Mouse (Mus musculus): ENCODE measurements around the gene Mdga2.

Gene Mdga2

GRCm38 (mm10) chr12:67059136-67060014, 163.0 kb downstream of the Mdga2 start:
- DNase-seq (ENCODE audit: low spot score in 2 of 2): peak in 1 of 2 experiments; percentile 7

GRCm38 (mm10) chr12:67056621-67057020, 165.7 kb downstream of the Mdga2 start:
- no peak for DNase-seq (ENCODE audit: low spot score in 2 of 2)

DNA sequence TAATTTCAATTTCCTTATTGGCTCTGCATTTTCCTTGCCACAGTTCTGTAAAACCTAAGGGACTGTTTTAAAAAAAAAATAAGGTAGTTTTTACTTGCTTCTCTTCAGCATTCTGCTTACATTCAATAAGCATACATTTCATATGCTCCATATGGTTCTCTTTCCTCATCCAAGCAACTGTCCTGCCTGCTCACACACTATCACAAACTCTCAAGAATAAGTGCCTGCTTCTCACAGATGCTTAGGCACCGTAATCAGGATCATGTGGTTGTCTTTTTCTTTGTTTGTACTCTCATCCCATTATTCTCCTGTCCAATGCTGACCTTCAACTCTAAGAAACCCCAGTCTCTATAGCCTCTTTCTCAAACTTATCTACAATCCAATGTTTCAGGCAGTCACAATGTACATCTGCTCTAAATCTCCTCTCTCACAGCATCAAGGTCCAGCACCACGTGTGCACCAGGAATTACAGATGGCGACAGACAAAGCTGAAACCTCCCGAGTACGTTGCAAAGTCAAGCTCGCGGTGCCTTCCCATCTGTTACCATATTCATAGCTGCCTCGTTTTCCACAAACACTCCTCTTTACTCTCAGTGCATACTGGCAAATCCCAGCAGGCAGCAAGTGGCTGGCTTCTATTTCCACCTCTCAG, 177.1 kb downstream of the Mdga2 start:
- DNase-seq (ENCODE audit: low spot score in 2 of 2): no peak

DNA sequence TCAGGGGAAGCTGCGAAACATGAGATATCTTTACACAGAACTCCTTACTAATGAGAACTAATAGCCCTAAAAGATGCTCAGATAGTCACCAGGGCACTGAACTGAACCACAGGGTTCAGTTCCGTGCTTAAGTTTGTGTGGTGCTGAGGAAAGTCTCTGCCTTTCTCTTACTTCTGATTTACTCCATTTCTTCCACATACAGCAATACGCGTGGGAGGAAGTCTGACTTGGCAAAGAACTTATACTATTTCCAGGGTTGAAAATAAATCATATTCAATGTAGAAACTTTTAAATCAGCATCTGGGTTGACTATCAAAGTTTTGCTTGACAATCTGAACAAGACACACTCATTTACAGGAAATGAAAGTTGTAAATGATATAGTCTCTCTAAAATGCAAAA, 180.5 kb downstream of the Mdga2 start:
- no peak for DNase-seq (ENCODE audit: low spot score in 2 of 2)

- DNase-seq (ENCODE audit: low spot score in 2 of 2): no peak
These were observed 186.7 kb downstream of the Mdga2 start for GRCm38 (mm10) chr12:67035509-67036261.

DNA sequence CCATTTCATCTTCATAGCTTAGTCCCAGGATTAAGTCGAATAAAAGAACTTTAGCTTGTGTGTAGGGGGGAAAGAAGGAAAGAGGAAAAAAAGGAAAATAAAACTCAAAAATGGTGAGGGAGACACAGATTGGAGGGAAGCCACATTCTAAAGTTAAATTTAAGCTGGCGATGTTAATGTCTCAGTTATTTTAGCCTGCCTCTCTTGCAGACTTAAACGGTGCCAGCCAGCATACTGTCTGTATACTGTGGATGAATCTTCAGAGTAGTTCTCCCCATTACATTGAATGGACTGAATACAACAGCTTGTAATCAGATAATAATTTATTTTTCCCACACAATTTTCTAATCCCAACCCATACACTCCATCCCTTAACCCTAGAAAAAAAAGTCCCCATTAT, 205.2 kb downstream of the Mdga2 start:
- DNase-seq (ENCODE audit: low spot score in 2 of 2): no peak

DNA sequence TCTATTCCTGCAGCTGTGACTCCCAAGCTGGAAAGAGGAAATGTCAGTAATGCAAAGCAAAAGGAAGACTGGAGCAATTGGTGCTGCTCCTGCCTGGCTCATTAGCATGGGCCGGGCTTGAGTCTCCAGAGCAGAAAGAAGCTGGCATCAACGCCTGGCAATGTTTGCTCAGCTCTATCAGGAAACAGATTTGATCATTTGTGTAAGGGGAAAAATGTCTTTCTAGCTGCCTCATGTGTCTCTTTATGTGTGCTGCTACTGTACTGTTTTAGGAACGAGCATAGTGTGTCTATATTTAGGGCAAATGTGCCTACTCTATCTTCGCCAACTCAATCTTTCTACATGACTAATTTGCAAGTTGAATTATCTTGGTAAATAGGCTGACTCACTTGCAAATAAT, 211.0 kb downstream of the Mdga2 start:
- DNase-seq (ENCODE audit: low spot score in 2 of 2): no peak

GRCm38 (mm10) chr12:67010318-67010717, 212.0 kb downstream of the Mdga2 start:
- no peak for DNase-seq (ENCODE audit: low spot score in 2 of 2)

DNA sequence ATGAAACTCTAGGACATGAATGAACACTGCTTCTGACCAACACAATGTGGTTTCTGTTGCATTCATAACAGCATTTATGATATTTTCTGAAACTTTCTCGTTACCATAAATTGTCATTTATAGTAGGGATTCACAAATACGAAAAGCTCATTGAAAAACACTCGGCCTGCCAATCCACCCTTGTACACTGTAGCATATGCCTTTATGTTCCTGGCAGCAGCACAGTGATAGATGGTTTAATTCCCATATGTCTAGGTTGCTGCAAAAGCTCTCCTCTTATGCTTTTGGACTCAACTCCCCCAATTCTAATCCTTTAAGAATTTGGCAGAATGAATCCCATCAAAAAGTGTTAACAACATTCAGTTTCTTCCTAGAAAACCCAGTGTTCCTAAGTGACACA, 213.2 kb downstream of the Mdga2 start:
- DNase-seq (ENCODE audit: low spot score in 2 of 2): no peak

- no peak for DNase-seq (ENCODE audit: low spot score in 2 of 2)
These were observed 268.2 kb downstream of the Mdga2 start for GRCm38 (mm10) chr12:66954129-66954528.

DNA sequence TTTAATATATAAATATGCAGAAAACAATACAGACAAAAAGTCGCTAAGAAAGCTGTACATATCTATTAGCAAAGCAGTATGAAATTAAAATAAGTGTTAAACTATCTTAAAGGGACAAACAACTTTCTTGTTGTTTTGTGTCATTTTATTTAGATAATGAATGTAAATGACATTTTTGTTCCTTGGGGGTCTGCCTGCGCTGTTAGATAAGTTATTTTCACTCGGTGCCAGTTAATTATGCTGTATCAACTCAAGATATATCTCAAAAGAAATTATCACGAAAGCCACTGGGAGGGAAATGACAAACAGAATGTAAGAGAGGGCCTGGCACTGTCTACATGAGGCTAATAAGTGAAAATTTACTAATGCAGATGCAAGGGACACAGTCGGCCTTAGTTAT, 306.6 kb downstream of the Mdga2 start:
- DNase-seq (ENCODE audit: low spot score in 2 of 2): no peak

DNA sequence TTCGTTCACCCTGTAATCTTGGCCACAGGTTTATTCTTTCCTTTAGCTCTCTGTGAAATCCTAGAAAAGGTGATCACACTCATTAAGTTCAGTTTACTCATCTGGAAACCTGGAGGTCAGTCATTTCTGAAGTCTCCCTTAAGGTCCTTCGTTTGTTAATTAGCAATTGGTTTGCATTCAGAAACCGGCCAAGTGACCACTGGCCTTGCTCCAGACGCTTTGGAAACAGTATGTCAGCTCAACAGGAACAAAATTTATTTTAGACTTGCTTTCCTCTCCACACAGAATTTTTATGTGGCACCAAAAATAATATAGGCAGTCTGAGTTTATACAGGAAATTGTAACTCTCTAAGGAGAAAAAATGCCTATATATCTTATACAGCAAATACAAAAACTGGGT, 323.0 kb downstream of the Mdga2 start:
- no peak for DNase-seq (ENCODE audit: low spot score in 2 of 2)

DNA sequence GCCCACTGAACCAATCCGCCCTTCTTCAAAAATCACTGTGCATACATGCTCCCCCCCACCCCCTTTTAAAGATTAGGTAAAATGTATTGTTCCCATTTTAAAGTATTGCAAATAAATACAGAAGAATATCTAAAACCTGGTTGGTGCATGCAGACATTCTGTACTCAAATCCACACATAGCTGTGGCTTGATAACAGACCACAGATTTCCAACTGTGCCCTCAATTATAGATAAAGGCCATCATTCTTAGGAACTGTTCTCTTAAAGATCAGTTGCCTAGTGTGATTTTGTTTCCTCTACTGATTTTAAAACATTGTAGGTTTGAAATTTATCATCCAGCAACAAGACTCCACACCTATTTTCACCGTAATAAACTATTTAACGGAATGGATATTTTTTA, 325.6 kb downstream of the Mdga2 start:
- DNase-seq (ENCODE audit: low spot score in 2 of 2): no peak

DNA sequence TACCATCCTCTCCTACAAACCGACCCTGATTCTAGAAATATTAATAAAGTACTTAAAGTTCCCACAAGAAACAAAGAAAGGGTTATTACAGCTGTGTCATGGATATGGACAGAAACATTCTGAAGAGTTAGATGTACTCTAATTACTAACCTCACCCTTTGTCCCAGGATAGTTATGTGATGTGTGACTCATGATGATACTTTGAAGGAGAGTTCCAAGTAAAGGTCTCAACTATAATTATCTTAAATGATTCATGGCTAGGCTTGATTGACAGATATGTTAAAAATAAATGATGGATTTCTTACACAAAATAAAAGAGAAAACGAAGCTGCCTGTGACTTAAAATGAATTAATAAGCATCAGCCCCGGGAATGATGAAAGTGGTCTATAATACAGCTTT, 332.1 kb downstream of the Mdga2 start:
- DNase-seq (ENCODE audit: low spot score in 2 of 2): no peak

GRCm38 (mm10) chr12:66889276-66889675, 333.1 kb downstream of the Mdga2 start:
- no peak for DNase-seq (ENCODE audit: low spot score in 2 of 2)

DNA sequence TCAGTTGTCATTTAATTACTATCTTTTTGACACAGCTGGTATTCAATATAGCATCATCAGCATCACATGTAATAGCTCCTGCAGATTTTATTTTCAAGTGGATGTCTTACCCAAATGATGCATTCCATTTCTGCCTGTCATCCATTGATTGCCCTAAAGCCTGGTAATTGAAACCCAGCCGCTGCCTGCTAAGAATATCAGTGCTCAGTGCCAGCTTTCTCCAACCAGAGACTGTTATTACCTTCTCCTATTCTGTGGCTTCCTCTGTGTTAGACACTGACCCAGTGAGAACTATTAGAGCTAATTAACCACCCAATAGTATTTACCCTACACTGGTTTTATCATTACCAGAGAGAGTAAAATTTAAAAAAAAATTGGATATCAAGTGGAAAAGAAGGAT, 333.7 kb downstream of the Mdga2 start:
- DNase-seq (ENCODE audit: low spot score in 2 of 2): no peak

GRCm38 (mm10) chr12:66866199-66866598, 356.1 kb downstream of the Mdga2 start:
- no peak for DNase-seq (ENCODE audit: low spot score in 2 of 2)

- DNase-seq (ENCODE audit: low spot score in 2 of 2): no peak
These were observed 369.2 kb downstream of the Mdga2 start for GRCm38 (mm10) chr12:66853167-66853566.

GRCm38 (mm10) chr12:66840336-66840735, 382.0 kb downstream of the Mdga2 start:
- no peak for DNase-seq (ENCODE audit: low spot score in 2 of 2)

- no peak for DNase-seq (ENCODE audit: low spot score in 2 of 2)
These were observed 466.7 kb downstream of the Mdga2 start for GRCm38 (mm10) chr12:66755653-66756052.

- no peak for DNase-seq (ENCODE audit: low spot score in 2 of 2)
These were observed 487.8 kb downstream of the Mdga2 start for GRCm38 (mm10) chr12:66734536-66734935.

- DNase-seq (ENCODE audit: low spot score in 2 of 2): no peak
These were observed 497.9 kb downstream of the Mdga2 start for GRCm38 (mm10) chr12:66724474-66724873.

GRCm38 (mm10) chr12:66708334-66708733, 514.0 kb downstream of the Mdga2 start:
- no peak for DNase-seq (ENCODE audit: low spot score in 2 of 2)

Measured in spleen, postnatal 14 days (tissue).